Mouse (Mus musculus): ENCODE measurements at regions not wholly inside any gene's neighbourhood (a gene's known extent, or its start where the extent isn't known, plus 50 kb on each side); places are given as distances from the start of the nearest gene placed in this dataset.

DNA sequence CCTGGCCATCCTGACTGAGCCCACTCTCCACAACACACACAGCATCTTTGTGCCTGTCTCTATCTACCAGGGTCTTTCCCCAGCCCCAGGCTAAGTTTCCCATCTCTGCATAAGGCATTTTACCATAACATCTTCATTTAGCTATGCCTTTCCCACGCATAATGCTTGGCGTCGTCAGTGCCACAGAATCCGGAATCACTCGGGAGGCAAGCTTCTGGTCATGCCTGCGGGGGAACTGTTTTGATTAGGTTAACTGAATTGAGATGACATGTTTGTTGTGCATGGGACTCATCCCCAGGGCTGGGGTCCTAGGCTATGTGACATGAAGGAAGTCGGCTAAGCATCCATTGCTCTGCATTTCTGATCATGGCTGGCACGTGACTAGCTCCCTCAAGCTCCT lies 97.6 kb upstream of the Npas2 start:
- no peak overlapping the region for H3K27ac ChIP-seq (ENCODE audit: low read depth, low read length)
- no peak overlapping the region for H3K9ac ChIP-seq (ENCODE audit: low read depth, low read length)
- H3K27me3 ChIP-seq (ENCODE audit: control insufficient read depth, insufficient read depth, low read length): no peaks in the 10 kb centered on the region
- no peak overlapping the region for H3K4me3 ChIP-seq (ENCODE audit: low read depth, low read length)
- H3K4me1 ChIP-seq (ENCODE audit: control insufficient read depth, insufficient read depth, low read length): no peaks in the 10 kb centered on the region
- H3K36me3 ChIP-seq (ENCODE audit: control insufficient read depth, insufficient read depth, low read length): no peaks in the 10 kb centered on the region
- no peak overlapping the region for H3K4me2 ChIP-seq
- H3K9me3 ChIP-seq (replicated peaks; ENCODE audit: control insufficient read depth, low read length): no peaks in the 10 kb centered on the region
- ATAC-seq (replicated peaks; ENCODE audit: insufficient number of reproducible peaks, low FRiP score, low TSS enrichment): no peak
- 85% methylated on average over 8 of the region's 8 CpGs for WGBS (ENCODE audit: insufficient replicate concordance)

DNA sequence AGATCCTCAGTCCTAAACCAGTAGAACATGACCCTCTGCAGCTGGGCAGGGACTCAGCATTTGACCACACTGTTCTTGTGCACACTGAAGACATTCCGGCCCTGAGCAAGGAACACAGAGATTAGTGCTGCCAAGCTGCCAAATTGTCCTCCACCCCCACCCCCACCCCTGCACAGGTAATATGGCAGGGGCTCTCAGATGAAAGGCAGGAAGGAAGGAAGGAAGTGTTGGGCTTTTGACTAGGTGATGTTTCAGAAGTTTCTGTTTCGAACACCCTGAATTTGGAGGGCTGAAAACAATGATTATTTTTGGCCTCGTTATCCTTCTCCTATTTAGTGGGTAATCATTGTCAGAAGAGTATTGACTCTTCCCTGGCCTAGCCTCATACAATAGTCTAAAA lies 96.8 kb upstream of the Npas2 start:
- no peak for ATAC-seq (replicated peaks; ENCODE audit: insufficient number of reproducible peaks, low FRiP score, low TSS enrichment)
- no peak overlapping the region for H3K9ac ChIP-seq (ENCODE audit: low read depth, low read length)
- H3K27me3 ChIP-seq (ENCODE audit: control insufficient read depth, insufficient read depth, low read length): no peaks in the 10 kb centered on the region
- no peak overlapping the region for H3K27ac ChIP-seq (ENCODE audit: low read depth, low read length)
- no peaks in the 10 kb centered on the region for H3K36me3 ChIP-seq (ENCODE audit: control insufficient read depth, insufficient read depth, low read length)
- no peak overlapping the region for H3K4me3 ChIP-seq (ENCODE audit: low read depth, low read length)
- H3K4me1 ChIP-seq (ENCODE audit: control insufficient read depth, insufficient read depth, low read length): no peaks in the 10 kb centered on the region
- H3K4me2 ChIP-seq: no peak overlapping the region
- 77% methylated on average over 3 of the region's 3 CpGs for WGBS (ENCODE audit: insufficient replicate concordance)
- no peaks in the 10 kb centered on the region for H3K9me3 ChIP-seq (replicated peaks; ENCODE audit: control insufficient read depth, low read length)

GRCm38 (mm10) chr1:39097499-39097898 lies 96.0 kb upstream of the Npas2 start:
- 80% methylated on average over 10 of the region's 10 CpGs for WGBS (ENCODE audit: insufficient replicate concordance)
- Histone ChIP-seq H3K4me2 (no peak overlapping the region), H3K4me1 (ENCODE audit: control insufficient read depth, insufficient read depth, low read length) (no peaks in the 10 kb centered on the region), H3K4me3 (ENCODE audit: low read depth, low read length) (no peak overlapping the region), H3K9ac (ENCODE audit: low read depth, low read length) (no peak overlapping the region), H3K36me3 (ENCODE audit: control insufficient read depth, insufficient read depth, low read length) (no peaks in the 10 kb centered on the region), H3K27me3 (ENCODE audit: control insufficient read depth, insufficient read depth, low read length) (no peaks in the 10 kb centered on the region), H3K9me3 (replicated peaks; ENCODE audit: control insufficient read depth, low read length) (no peaks in the 10 kb centered on the region), H3K27ac (ENCODE audit: low read depth, low read length) (no peak overlapping the region)
- ATAC-seq (replicated peaks; ENCODE audit: insufficient number of reproducible peaks, low FRiP score, low TSS enrichment): no peak

DNA sequence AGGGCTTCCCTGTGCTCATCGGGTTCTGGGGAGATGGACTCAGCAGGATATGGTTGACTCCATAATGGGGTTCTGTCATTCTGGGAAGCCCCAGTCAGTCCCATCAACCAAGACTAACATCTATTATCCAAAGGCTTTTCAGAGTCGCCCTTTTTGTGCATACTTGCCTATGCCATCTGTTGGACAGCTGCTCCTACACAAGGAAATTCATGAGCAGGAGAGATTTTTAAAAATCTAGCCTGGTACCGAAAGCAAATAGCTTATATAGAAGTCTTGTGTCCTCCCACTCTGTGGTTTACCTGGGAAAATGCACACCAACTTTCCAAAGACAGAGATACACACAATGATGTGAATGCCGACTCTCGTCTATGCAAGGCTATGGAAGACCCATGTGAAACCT lies 95.4 kb upstream of the Npas2 start:
- H3K9me3 ChIP-seq (replicated peaks; ENCODE audit: control insufficient read depth, low read length): no peaks in the 10 kb centered on the region
- ATAC-seq (replicated peaks; ENCODE audit: insufficient number of reproducible peaks, low FRiP score, low TSS enrichment): no peak
- H3K27ac ChIP-seq (ENCODE audit: low read depth, low read length): no peak overlapping the region
- H3K27me3 ChIP-seq (ENCODE audit: control insufficient read depth, insufficient read depth, low read length): no peaks in the 10 kb centered on the region
- no peaks in the 10 kb centered on the region for H3K36me3 ChIP-seq (ENCODE audit: control insufficient read depth, insufficient read depth, low read length)
- WGBS (ENCODE audit: insufficient replicate concordance): 85% methylated on average over 5 of the region's 5 CpGs
- H3K4me2 ChIP-seq: no peak overlapping the region
- H3K9ac ChIP-seq (ENCODE audit: low read depth, low read length): no peak overlapping the region
- no peak overlapping the region for H3K4me3 ChIP-seq (ENCODE audit: low read depth, low read length)
- H3K4me1 ChIP-seq (ENCODE audit: control insufficient read depth, insufficient read depth, low read length): no peaks in the 10 kb centered on the region

DNA sequence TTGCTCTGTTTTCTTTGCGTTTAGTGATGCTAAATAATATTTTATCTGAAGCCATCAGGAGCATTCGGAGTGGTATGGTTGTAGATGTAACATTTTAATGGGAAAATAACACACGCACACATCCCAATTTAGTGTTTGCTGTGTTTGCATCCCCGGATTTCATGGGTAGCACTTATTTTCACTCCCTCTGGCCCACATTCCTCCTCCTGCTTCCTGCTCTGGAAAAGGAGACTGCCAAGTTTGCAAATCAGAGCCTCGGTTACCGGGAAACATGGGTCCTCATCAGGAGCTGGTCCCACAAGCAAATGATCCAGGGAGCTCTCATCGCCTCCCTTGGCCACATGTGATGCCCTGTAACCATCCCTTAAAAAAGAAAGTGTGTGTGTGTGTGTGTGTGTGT lies 94.3 kb upstream of the Npas2 start:
- H3K27me3 ChIP-seq (ENCODE audit: control insufficient read depth, insufficient read depth, low read length): no peaks in the 10 kb centered on the region
- H3K4me2 ChIP-seq: no peak overlapping the region
- 78% methylated on average over 7 of the region's 7 CpGs for WGBS (ENCODE audit: insufficient replicate concordance)
- ATAC-seq (replicated peaks; ENCODE audit: insufficient number of reproducible peaks, low FRiP score, low TSS enrichment): no peak
- no peaks in the 10 kb centered on the region for H3K36me3 ChIP-seq (ENCODE audit: control insufficient read depth, insufficient read depth, low read length)
- no peak overlapping the region for H3K4me3 ChIP-seq (ENCODE audit: low read depth, low read length)
- no peak overlapping the region for H3K27ac ChIP-seq (ENCODE audit: low read depth, low read length)
- no peaks in the 10 kb centered on the region for H3K4me1 ChIP-seq (ENCODE audit: control insufficient read depth, insufficient read depth, low read length)
- H3K9ac ChIP-seq (ENCODE audit: low read depth, low read length): no peak overlapping the region
- no peaks in the 10 kb centered on the region for H3K9me3 ChIP-seq (replicated peaks; ENCODE audit: control insufficient read depth, low read length)

DNA sequence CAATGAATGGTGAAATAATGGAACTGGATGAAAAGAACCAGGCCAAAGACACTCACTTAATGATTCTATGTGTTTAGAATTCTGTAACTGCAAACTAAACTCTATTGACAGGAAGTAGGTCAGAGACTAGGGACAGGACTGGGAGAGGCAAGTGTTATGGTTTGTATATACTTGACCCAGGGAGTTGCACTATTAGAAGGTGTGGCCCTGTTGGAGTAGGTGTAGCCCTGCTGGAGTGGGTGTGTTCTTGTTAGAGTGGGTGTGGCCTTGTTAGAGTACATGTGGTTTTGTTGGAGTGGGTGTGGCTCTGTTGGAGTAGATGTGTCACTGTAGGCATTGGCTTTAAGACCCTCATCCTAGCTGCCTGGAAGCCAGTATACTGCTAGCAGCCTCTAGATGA lies 93.0 kb upstream of the Npas2 start:
- H3K4me3 ChIP-seq (ENCODE audit: low read depth, low read length): no peak overlapping the region
- no peak for ATAC-seq (replicated peaks; ENCODE audit: insufficient number of reproducible peaks, low FRiP score, low TSS enrichment)
- no peak overlapping the region for H3K4me2 ChIP-seq
- H3K27me3 ChIP-seq (ENCODE audit: control insufficient read depth, insufficient read depth, low read length): no peaks in the 10 kb centered on the region
- no peak overlapping the region for H3K9ac ChIP-seq (ENCODE audit: low read depth, low read length)
- H3K9me3 ChIP-seq (replicated peaks; ENCODE audit: control insufficient read depth, low read length): no peaks in the 10 kb centered on the region
- H3K36me3 ChIP-seq (ENCODE audit: control insufficient read depth, insufficient read depth, low read length): no peaks in the 10 kb centered on the region
- H3K4me1 ChIP-seq (ENCODE audit: control insufficient read depth, insufficient read depth, low read length): peaks cover 6% of the 10 kb centered on the region
- H3K27ac ChIP-seq (ENCODE audit: low read depth, low read length): no peak overlapping the region

- WGBS (ENCODE audit: insufficient replicate concordance): 76% methylated on average over 8 of the region's 8 CpGs
- Histone ChIP-seq H3K4me3 (ENCODE audit: low read depth, low read length) (no peak overlapping the region), H3K27me3 (ENCODE audit: control insufficient read depth, insufficient read depth, low read length) (no peaks in the 10 kb centered on the region), H3K9me3 (replicated peaks; ENCODE audit: control insufficient read depth, low read length) (no peaks in the 10 kb centered on the region), H3K4me1 (ENCODE audit: control insufficient read depth, insufficient read depth, low read length) (peaks cover 12% of the 10 kb centered on the region), H3K4me2 (no peak overlapping the region), H3K27ac (ENCODE audit: low read depth, low read length) (no peak overlapping the region), H3K9ac (ENCODE audit: low read depth, low read length) (no peak overlapping the region), H3K36me3 (ENCODE audit: control insufficient read depth, insufficient read depth, low read length) (no peaks in the 10 kb centered on the region)
- ATAC-seq (replicated peaks; ENCODE audit: insufficient number of reproducible peaks, low FRiP score, low TSS enrichment): no peak
Measured at GRCm38 (mm10) chr1:39102126-39102905, 91.2 kb upstream of the Npas2 start.

- ATAC-seq (replicated peaks; ENCODE audit: insufficient number of reproducible peaks, low FRiP score, low TSS enrichment): no peak
- H3K9ac ChIP-seq (ENCODE audit: low read depth, low read length): no peak overlapping the region
- peaks cover 12% of the 10 kb centered on the region for H3K4me1 ChIP-seq (ENCODE audit: control insufficient read depth, insufficient read depth, low read length)
- no peaks in the 10 kb centered on the region for H3K36me3 ChIP-seq (ENCODE audit: control insufficient read depth, insufficient read depth, low read length)
- H3K27ac ChIP-seq (ENCODE audit: low read depth, low read length): no peak overlapping the region
- WGBS (ENCODE audit: insufficient replicate concordance): 77% methylated on average over 14 of the region's 14 CpGs
- H3K4me3 ChIP-seq (ENCODE audit: low read depth, low read length): no peak overlapping the region
- H3K9me3 ChIP-seq (replicated peaks; ENCODE audit: control insufficient read depth, low read length): no peaks in the 10 kb centered on the region
- H3K27me3 ChIP-seq (ENCODE audit: control insufficient read depth, insufficient read depth, low read length): no peaks in the 10 kb centered on the region
- H3K4me2 ChIP-seq: no peak overlapping the region
Measured at GRCm38 (mm10) chr1:39102989-39103910, 90.3 kb upstream of the Npas2 start.
